Mouse (Mus musculus) brain, embryonic 14.5 days (tissue): ENCODE results near the gene Ryr1. TPM values are rescaled to one million over a fixed set of nuclear protein-coding genes. Genes with fewer than 3 reads are reported as not detected.

Experiments used
- DNase-seq: peaks from one replicate; pipeline ENCODE4 v3.0.0-alpha.2; 2011; ENCODE audit warnings: low read depth
- CTCF ChIP-seq: fragments of 200-500 bp; IDR thresholded peaks from 2 replicates; pipeline ENCODE4 v1.5.1; 2012; ENCODE audit warnings: inconsistent platforms, mild to moderate bottlenecking, moderate library complexity, borderline replicate concordance; ENCODE audit not compliant: insufficient read depth, insufficient read length; ENCODE audit errors: extremely low read depth
- POLR2A ChIP-seq: fragments of 200-500 bp; IDR thresholded peaks from 2 replicates; pipeline ENCODE4 v1.6.1; 2012; ENCODE audit warnings: mild to moderate bottlenecking, inconsistent platforms, borderline replicate concordance; ENCODE audit not compliant: poor library complexity, insufficient read depth, insufficient read length, severe bottlenecking; ENCODE audit errors: extremely low read depth
- polyA plus RNA-seq: library from polyadenylated mRNA; depleted of rRNA; stranded (reverse); fragments of >200 nt; gene quantifications from 2 replicates; pipeline ENCODE4 v1.2.3, GENCODE M21; 2012

Ryr1 gene
- polyA plus RNA-seq, 1 experiment, result 6.3 TPM

DNA sequence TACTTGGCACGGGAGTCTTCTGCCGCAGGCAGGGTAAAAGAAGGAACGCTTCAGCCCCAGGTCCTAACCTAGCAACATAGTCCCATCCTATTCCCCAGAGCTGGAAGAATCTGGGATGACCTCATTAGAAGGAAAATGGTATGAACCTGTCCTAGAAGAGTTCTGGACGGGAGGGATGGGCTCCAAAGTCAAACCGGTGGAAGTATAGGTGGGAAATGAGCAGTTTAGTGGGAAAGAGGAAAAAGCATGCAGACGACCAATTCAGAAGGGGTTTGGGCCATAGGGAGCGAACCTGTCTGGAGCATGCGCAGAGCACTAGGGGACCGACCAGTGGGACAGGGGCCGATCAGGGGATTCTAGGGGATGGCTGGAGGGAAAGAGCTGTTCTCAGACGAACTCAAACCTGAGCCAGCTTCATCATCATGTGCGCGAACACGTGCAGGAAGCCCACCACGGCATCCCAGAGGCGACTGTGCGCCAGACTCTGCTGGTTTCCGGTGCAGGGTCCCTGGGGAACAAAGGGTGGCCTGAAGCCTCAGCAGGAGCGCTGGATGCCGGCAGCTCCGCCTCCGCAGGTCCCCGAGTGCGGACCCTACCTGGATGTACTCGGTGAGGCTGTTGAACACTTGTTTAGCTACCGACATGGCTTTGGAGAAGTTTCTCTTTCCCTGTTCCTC, 84.9 kb downstream of the Ryr1 start:
- no peak for TF ChIP-seq POLR2A
- no peak for TF ChIP-seq CTCF
- DNase-seq, result peak; percentile 68

DNA sequence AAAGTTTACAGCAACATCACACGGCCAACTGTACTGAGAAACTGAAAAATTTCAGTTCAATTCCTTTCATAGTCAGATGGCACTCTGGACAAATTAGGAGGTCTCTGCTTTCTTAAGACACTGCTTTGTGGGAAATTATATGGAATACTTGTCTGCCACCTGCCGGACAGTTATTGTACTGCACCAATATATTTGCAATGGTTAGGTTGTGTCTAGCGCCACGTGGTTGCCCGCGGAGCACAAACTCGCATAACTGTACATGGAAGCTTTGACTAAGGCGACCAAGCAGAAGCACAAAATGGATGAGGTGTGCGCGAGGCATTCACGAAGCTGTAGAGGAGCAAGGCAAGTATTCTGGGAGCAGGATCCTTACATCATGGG, 85.4 kb downstream of the Ryr1 start:
- DNase-seq, result peak; percentile 97
- TF ChIP-seq CTCF, result peak; percentile 69; the same call in 1 of the 2 replicates
- no peak for TF ChIP-seq POLR2A

DNA sequence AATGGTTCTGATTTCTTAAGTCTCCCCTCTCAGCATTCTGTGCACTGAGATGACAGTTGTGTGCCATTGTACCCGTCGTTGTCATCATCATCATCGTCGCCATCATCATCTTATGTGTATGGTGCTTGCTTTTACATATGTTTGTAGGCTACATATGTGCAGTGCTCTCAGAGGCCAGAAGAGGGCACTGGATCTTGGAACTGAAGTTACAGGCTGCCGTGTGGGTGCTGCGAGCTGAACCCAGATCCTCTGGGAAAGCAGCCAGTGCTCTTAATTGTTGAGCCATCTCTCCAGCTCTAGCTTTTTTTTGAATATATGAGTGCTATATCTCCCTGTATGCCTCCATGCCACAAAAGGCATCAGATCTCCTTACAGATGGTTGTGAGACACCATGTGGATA, 87.7 kb downstream of the Ryr1 start:
- no peak for TF ChIP-seq CTCF
- TF ChIP-seq POLR2A, result no peak
- no peak for DNase-seq

DNA sequence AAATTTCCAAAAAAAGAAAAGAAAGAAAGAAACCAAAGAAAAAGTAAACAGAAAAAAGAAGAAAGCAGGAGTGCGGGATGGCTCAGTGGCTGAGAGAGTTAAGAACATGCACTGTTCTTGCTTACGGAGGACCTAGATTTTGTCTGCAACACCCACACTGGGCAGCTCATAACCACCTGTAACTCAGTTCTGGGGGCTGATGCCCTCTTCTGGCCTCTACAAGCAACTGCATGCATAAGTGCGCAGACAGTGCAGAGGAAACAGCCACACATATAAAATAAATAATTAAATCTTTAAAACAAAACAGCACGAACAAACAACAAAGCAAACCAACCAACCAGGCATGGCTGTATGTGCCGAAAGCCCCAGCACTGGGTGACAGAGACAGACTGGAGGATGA, 92.3 kb downstream of the Ryr1 start:
- peak; percentile 31; the same call in 1 of the 2 replicates for TF ChIP-seq CTCF
- TF ChIP-seq POLR2A, result no peak
- no peak for DNase-seq

DNA sequence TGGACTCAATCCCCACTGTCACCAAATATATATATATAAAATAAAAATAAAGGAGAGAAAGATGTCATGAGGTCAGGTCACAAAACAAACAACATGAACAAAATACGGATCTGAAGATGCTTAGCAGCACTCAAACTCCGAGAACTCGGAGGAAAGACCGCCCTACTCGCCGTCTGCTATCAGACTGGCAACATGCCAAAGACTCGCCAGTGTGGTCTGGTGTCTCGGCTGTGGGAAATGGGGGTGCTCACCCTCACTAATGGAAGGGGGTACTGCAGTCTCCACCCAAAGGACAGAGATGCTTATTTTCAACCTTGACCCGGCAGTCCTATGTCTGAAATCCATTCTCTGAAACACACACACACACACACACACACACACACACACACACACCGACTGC, 93.3 kb downstream of the Ryr1 start:
- no peak for DNase-seq
- TF ChIP-seq CTCF (no peak), POLR2A (no peak)

DNA sequence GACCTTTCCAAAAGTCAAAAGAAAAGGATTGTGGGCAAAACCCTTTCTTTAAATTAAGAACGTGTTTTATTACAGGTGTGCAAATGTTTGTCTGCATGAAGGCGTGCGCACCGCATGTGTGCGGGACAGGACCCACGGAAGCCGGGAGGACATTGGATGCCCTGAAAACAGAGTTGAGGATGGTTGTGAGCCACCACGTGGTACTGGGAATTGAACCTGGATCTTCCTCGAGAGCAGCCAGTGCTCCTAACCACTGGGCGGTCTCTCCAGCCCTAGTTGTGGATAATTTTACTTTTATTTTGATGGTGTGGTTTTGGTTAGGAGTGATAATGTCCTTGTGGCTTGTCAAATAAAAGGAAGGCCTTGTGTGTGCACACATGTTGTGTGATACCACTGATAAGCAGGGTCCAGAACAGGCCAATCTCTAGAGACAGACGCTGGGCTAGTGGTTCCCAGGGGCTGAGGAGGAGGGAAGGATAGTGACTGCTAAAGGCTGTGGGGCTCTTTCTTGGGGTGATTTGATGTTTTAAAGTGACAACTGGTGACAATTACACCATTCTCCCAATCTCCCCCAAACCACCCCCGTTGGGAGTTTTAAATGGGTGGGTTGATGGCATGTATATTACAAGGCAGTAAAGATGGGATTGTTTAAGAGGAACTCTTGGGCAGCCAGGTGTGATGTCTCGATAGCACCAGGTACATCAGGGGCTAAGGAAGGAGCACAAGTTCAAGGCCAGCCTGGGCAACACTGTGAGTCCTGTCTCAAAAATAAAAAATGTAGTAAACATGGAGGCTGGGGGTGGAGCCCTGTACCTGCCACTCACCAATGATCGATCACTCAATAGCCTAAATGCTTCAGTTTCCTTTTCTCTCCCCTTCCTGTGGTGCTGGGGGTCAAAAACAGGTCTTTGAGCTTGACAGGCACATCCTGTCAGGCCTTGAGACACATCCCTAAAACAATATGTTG, 95.0 kb downstream of the Ryr1 start:
- TF ChIP-seq POLR2A (no peak), CTCF (no peak)
- no peak for DNase-seq

DNA sequence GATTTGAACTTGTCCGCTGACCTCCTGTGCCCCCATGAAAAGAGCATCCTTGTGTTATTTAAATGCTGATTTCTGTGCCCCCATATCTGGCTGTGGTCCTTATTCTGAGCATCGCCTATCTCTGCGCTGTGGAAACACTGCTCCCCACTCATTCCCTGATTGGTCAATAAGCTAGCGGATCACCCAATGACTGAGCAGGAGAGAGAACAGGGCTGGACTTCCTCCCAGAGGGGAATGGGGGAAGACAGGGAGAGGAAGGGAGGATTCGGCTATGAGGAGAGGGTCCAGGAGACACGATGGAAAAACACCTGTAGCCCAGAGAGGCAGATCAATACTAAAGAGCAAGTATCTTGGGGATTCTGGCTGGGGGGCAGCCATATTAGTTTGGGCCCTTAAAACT, 96.2 kb downstream of the Ryr1 start:
- TF ChIP-seq CTCF, result no peak
- no peak for DNase-seq

DNA sequence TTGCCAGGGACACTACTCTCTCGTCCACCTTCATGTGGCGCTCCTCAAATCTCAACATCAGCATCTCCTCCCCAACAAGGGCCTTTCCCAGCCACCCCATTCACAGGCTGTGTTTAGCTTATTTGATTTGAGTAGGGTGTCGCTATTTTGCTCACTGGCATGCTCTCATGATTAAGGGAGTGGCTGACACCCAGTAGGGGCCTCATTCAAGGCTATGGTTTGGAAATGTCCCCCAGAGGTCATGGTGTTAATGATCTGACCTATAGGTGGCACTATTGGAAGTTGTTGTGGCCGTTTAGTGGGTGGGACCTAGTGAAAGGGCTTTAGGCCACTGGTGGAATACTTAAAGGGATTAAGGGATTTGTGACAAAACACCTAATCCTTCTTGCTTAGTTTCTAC, 98.2 kb downstream of the Ryr1 start:
- DNase-seq, result no peak
- TF ChIP-seq CTCF (no peak), POLR2A (no peak)

DNA sequence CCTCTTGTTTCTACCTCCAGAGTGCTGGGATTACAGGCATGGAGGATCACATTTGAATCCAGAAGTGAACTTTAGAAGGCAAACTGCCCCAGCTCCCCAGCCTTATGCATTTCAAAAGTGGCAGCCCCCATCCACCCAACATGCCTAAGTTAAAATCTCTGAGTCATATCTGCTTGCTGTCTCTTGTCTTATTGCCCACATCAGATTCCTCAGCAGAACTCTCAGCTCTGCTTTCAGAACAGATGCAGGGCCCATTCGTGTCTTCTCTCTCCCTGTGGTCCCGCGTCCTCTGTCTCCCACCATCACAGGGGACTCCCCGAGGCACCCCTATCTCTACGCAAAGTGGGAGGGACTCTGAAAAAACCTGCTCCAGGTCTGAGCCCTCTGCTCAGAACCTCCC, 98.8 kb downstream of the Ryr1 start:
- no peak for TF ChIP-seq POLR2A
- no peak for TF ChIP-seq CTCF
- no peak for DNase-seq

DNA sequence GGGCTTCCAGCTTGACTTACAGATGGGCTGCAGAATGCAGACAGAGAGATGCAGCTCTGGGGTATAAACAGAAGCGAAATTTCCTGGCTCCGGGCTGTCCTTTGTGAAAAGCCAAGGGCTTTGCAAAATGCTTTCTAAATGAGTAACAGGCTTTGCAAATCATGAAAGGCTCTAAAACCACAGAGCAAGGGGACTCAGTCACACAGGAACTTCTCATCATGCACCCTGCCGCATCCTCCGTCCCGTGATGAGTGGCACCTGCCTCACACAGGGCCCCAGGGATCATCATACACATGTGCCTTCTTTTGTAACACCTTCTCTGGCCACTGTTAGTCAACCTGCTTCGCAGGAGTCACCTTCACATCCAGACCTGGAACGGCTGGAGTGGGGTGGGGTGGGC, 99.4 kb downstream of the Ryr1 start:
- DNase-seq, result no peak
- TF ChIP-seq POLR2A, result no peak
- no peak for TF ChIP-seq CTCF

DNA sequence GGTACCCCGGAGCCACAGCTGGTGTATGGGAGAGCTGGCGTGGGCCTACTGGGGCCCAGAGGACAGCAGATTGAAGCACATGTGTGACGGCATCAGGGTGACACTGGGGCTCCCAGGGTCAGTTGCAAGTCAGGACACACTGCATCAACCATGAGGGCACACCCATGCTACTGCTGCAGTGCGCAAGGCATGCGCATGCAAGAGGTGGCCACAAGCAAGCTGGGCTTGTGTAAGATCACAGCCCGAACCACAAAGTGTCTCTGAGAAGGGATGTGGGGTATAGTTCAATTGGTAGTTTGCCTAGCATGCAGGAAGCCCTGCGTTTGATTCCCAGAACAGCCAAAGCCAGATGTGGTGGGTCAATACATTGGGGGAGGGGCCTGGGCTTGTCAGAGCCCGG, 101.5 kb downstream of the Ryr1 start:
- no peak for TF ChIP-seq CTCF
- no peak for TF ChIP-seq POLR2A
- no peak for DNase-seq

DNA sequence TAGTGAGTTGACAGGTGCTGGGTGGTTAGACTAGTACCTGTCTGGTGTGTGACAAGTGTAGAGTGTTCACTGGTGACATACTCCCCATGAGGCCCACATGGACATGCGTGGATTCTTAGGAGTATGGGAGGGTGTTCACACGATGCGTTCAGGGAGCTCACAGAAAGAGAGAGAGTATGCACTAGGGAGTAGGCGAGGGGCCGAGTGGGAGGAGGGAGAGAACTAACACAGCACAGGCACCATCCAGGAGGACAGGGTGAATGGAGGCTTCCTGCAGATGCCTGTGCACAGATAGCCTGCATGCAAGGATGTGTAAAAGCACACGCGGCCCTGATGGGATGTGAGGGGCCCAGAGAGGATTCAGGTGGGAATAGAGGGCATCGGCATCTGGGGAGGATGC, 102.5 kb downstream of the Ryr1 start:
- no peak for DNase-seq
- TF ChIP-seq CTCF (no peak), POLR2A (no peak)

DNA sequence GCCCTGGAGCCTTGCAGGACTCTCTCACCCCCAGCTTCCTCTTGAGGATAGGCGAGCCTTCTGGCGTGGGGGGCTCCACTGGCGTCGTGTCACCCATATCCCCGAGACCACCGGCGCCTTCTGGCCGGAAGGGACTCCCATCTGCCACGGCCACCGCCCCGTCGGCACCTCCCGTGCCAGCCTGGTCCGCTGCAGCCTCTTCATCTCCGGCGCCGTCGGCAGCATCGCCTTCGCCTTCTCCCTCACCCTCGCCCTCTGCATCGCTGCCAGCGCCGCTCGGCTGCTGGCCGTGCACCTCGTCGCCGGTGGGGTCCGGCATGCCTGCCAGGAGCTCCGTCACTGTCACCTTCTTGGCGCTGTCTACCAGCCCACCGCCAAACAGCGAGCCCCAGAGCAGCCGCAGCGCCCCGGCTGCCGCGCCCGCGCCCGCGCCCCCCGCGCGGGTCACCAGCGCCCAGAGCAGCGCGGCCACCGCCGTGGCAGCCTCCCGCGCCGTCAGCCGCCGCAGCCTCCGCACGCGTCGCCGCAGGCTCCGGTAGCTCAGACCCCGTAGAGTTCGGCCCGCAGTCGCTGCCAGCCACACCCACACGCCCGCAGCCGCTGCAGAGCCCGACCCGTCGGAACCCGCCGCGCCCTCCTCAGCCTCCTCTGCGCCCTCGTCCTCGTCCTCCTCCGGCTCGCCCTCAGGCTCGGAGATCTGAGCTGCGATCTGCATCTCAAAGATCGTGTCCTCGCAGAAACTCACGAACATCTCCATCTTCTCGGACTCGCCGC, 105.3 kb downstream of the Ryr1 start:
- peak; percentile 29 for DNase-seq

More for the DNA sequence above, 105.3 kb downstream of the Ryr1 start:
- TF ChIP-seq POLR2A, result no peak
- TF ChIP-seq CTCF, result no peak
